Mouse (Mus musculus) adrenal gland, adult 2 months (tissue): ENCODE results near the gene Atad1. TPM values are rescaled to one million over a fixed set of nuclear protein-coding genes. Genes with fewer than 3 reads are reported as not detected.
"Not testable (repeated sequence)": the region's sequence is repeated elsewhere in the genome, so short reads cannot be mapped to it uniquely, and the experiment has no call there.

ENCODE experiments used
- DNase-seq: peaks from one replicate; pipeline ENCODE4 v3.0.0; 2021
- polyA plus RNA-seq: library from polyadenylated mRNA; depleted of rRNA; stranded (reverse); fragments of >200 nt; gene quantifications from 2 replicates; pipeline ENCODE4 v1.2.3, GENCODE M21; 2012
- total RNA-seq, 2 experiments: library from RNA; stranded (reverse); gene quantifications; 2 replicates each; pipeline ENCODE4 v1.2.3; 2021

Gene Atad1
- total and polyA plus RNA-seq, 3 experiments, result 2.0 to 86.3 (median 79.1) TPM

DNA sequence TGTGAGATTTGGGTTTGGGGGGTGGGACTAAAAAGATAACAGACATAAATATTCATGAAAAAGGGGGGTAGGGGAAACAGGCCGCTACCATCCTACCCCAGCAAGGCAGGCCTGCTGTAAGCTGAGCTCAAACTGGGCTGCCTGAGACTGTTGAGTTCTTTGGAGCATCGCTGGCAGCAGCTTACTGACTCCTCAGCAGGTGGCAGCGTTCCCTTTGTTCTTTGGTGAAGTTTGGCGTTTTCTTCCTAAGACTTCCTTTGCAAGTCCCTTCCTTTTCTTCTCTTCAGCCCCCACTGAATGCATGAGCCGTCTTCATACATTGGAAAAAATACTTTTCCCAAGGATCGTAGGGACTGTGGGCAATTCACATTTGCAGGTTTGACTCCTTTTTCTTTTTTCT, 9.8 kb upstream of the Atad1 start:
- no peak for DNase-seq

DNA sequence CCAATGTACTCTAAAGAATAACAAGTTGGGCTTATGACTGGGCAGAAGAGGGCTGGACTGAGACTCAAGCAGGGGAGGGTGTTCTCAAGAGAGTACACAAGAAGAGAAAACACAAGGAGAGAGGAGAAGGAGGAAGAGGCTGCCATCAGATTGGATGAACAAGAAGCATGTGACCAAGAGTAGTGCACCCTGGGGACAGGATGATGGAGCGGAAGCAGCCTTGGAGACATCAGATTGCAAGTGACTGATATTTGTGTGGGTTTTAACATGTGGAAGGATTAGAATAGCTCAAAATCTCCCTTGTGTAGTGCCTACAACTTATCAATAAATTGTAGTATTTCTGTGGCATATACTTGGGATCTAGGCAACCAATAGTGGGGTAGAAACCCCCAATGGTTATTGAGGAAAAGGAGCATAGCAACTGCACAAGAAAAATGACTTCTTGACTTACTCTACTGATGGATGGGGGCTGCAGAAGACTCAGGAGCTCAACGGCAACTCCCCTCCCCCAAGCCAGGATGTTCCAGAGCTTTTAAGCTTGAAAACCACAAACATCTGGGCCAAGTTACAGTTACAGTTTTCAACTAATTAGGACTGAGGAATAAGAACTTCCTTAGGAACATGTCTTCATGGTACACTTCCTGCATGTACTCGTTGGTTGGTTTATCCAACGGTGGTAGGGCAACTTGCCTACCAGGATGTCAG, 1.2 kb upstream of the Atad1 start:
- no peak for DNase-seq

DNA sequence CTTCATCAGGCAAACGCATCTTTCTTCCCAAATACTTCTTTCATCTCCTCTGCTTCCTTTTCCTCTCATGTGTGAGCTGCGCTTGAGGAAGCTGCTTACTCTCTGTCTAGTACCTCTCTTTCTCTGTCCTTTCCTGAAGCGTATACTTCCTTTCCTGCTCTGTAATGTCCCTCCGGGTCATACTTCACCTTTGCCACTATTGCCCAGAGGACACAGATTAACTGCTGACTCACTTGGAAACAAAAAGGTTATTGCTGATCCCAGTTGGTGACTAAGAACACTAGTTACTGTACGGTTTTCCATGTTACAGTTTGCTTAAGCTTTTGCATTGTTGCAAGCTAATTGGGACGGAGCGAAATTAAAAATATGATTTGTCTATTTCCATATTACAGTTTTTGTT, 1.7 kb downstream of the Atad1 start:
- no peak for DNase-seq

DNA sequence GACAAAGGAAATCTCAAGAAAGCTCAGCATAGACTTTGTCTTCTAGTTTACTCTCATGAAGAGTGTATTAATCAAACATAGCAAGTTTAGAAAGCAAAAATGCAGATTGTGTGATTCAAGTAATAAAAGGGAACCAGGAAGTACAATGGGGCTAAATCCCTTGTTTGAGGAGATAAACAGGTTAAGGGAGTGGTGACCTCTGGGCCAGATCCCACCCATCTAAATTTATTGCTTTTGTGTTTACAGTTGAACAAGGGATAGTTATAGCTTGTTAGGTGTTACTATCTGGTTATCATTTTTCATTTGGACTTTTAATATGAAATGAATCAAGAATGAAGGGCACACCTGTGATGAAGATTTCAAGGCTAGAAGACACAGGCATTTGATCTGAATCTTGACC, 6.7 kb downstream of the Atad1 start:
- no peak for DNase-seq

DNA sequence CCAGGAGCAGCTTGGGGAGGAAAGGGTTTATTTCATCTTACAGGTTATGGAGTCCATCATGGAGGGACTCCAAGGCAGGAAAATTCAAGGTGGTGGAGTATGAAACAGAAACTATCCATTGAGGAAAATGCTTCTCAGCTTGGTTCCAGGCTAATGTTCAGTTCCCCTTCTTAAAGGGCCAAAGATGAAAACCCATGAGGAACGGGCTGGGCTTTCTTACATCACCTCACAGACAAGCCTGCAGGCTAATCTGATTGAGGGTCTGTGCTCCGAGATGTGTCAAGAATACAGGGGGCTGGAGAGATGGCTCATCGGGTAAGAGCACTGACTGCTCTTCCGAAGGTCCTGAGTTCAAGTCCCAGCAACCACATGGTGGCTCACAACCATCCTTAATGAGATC, 9.8 kb downstream of the Atad1 start:
- no peak for DNase-seq

DNA sequence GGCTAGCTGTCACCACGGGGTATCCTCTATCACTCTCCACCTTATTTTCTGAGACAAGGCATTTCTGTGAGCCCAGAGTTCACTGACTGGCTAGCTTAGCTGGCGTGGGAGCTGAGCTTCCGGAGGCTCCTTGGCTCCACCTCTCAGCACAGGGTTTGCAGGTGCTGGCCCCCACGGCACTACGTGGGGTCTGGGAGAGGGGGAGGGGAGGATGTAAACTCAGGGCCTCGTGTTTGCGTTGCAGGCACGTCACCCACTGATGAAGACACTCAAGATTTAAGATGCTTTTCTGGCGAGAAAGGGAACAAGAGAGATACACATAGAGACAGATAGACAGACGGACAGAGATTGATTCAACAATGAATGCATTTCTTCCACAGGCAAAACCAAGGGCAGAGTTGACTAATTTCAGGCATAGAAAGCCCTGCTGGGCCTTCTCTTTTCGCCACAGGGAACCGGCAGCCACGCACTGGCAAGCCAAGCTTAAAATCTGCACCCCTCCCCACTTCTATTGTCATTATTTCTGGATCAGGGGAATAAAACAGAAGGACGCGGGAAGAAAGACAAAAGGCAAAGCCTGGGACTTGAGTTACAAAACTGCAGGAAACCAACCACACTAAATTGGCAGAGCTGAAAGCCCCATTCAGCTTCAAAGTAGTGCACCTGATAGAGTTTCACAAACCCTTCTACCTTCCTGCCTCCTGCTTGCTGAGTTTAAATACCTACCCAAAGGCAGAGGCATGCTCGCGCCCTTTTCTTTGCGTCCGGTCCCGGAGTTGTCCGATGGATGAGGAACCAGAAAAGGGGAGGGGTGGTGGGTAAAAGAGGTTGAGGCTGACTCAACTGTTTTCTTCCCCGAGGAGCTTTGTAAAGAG, 12.9 kb downstream of the Atad1 start:
- DNase-seq, result no peak

DNA sequence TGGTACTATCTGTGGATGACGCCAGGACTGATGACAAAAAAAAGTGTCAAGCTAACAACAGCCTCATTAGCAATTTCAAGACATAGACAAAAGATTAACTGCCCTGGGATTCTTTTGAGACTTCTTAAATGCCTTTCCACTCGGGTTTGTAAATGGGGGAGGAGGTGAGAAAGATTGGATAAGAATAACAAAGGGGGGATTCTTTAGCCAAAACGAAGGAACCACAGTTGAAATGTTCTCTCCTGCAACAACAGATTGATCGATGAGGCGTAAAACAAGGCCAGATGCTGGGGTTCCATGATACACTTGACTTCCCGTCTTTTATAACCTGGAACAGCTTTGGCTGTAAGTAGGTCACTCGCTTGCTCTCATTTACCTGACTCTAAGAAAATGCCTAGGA, 15.8 kb downstream of the Atad1 start:
- DNase-seq, result no peak

DNA sequence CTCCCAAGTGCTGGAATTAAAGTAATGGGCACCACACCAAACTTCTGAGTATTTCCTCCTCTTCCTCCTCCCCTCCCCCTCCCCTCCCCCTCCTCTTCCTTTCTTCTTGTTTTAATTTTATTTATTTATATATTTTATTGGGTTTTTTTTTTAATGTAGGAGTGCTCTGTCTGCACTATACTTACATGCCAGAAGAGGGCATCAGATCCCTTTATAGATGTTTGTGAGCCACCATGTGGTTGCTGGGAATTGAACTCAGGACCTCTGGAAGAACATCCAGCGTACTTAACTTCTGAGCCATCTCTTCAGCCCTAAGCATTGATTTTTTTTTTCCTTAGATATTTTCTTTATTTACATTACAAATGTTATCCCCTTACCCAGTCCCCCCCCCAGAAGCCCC, 19.3 kb downstream of the Atad1 start:
- no peak for DNase-seq

DNA sequence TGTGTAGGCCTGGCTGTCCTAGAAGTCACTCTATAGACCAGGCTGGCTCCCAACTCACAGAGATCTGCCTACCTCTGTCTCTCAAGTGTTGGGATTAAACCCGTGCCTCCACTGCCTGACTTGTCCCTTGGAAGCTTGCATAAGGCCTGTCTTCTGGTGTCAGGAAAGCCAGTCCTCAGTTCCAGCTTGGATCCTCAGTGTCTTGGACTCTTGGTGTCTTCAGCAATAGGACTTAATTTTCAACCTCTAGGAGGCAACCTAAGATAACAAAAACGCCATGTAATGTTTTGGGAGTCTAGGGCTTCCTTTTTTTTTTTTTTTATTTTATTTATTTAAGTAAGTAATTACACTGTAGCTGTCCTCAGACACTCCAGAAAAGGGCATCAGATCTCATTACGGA, 22.0 kb downstream of the Atad1 start:
- DNase-seq, result no peak

DNA sequence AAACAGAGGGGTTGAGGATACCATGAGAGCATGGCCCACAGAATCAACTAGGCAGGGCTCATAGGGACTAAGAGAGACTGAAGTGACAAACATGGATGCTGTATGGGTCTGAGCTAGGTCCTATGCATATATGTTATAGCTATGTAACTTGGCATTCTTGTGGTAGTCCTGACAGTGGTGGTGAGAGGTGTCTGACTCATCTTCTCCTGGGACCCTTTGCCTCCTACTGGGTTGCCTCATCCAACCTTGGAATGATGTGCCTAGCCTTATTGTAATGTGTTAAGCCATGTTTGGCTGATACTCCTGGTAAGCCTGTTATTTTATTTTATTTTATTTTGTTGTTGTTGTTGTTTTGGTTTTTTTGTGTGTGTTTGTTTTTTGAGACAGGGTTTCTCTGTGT, 23.9 kb downstream of the Atad1 start:
- DNase-seq, result no peak

DNA sequence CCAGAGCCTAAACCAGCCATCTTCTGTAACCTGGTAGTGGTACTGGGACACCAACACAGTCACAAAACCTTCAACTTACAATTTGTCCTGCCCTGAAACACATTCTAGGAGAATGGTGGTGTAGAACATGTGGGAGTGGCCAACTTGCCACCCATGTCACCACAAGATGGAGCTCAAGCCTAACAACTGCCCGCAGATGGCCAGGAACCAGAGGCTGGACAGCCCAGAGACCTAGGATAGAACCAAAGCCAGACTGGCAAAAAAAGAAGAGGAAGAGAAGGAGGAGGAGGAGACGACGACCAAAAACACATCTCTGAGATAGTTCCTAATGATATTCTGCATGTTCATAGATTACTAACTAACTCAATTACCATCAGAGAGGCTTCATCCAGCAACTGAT, 24.4 kb downstream of the Atad1 start:
- DNase-seq, result peak; percentile 80

DNA sequence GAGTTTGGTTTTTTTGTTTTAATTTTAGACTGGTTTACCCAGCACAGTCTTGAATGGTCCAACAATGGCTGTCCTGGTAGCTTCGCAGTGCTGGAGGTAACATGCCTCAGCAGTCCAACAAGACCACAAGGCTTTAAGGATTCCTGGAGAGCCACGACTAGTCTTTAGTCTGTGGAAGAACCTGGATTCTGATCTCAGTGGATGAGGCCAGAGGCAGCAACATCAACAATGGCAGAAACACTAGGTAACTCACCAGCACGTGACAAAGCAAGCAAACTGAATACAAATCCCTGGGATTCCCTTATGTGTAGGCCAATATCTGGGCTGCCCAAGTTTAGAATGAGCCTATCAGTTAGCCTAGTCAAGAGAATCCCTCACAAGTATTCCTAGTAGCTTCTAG, 26.1 kb downstream of the Atad1 start:
- no peak for DNase-seq

DNA sequence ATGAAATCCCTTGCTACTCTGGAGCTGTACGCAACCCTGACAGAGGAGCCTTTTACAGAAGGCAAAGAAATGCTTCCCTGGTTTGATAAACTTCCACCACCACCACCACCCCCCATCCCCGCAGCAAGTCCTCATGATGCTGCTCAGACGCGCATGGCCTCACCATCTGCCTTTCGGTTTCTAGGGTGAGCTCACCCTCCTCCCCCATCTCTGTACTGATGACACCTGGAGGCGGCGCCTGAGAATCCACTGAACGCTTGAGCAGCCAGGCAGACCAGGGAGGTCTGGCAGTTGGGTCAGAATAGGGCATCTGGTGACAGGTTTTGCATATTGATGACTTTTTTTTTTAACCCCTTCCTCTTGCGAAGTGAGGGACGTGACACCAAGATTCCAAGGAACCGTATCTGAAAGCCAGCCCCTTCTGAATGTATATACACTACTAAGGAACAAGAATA, 27.0 kb downstream of the Atad1 start:
- peak; percentile 82 for DNase-seq

DNA sequence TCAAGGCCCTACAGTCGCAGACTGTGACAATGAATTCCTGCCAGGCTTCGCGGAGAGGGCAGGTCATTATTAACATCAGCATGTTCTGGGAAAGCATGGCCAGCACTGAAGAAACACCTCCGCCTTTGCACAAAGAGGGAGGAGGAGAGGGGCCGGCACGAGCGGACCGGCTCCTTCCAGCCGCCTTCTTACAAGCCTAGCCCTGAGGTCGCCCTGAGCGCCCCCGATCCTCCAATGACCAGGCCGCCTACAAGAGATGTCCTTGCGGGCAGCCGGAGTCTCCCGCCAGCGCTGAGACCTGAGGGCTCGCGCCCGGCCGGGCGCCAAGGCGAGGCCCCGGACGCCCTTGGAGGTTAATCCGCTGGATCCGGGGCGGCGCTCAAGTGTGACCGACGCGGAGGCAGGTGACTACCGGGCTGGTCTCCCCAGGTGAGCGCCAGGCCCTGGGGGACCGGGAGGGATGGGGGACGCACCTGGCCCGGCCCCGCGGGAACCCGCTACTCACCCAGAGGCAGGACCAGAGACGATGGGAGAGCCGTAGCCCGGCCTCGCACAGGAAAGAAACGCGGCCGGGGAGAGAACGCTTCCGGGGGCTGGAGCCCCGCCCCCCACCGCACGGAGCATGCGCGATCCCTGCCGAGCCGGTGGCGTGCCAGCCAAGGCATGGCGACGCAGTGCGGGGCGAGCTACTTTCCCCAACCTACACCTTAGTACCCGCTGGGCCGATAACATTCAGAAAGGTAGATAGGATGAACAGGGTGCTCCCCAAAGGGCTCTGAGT, 27.6 kb downstream of the Atad1 start:
- DNase-seq, result peak; percentile 96

DNA sequence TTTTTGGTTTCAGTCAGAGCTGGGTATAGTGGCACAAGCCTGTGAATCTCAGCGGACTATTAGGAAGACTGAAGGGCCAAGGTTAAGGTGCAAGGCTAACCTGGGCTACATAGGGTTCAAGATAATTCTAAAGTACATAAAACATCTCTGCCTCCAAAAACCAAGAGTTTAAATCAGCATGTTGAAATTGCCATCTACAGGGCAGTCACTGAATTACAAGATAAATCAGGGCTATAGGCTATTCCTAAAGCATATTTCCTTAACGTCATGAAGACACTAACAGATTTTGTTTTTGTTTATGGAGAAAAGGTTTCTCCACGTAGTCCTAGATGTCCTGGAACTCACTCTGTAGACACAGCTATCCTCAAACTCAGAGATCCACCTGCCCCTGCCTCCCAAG, 29.3 kb downstream of the Atad1 start:
- DNase-seq, result no peak

DNA sequence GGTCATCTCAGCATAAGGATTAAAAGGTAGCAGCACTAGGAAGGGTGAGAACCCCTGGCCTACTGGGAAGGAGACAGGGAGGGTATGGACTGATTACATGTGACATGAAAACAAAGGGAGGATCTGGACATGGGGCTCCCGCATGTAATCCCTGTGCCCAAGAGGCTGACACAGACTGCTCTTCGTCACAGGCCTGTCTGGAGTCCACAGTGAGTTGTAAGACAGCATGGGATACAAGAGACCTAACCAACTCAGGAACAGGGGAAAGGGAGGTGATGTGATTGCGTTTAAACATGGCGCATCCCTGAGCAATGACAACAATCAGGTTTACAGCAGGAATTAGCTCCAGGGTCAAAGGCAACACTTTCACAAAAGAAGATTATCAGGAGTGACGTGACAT, 30.6 kb downstream of the Atad1 start:
- DNase-seq, result no peak

DNA sequence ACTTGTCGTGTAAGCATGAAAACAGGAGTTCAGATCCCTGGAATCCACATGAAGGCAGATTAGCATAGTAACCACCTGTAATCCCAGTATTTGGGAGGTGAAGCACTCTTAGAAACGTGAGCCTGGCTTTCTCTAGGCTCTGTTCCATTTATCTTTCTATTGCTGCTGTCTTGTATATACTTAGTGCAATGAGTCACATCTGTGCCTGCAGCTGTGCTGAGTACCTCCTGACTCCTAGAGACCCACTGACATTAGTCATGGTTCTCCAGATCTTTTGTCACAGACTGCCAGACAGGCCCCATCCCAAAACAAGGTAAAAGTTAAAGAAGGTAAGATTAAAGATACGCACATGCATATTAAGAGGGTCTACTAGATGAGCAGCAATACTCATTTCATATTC, 37.4 kb downstream of the Atad1 start:
- peak; percentile 24 for DNase-seq

DNA sequence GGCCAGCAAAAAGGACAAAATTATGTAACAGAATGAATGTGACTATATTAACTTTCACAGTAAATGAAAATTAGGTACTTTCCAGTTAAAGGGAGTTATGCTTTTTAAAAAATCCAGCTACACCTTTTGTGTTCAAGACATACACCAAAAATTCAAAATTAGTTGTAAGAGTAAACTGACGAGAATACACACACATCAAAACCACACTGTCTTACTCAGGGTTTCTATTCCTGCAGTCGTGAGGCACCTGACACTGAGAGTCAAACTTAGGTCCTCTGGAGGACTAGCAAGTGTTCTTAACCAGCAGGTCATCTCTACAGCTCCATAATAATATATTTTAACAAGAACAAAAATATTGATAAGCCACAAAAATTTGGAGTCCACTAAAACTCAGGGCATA, 42.9 kb downstream of the Atad1 start:
- no peak for DNase-seq

DNA sequence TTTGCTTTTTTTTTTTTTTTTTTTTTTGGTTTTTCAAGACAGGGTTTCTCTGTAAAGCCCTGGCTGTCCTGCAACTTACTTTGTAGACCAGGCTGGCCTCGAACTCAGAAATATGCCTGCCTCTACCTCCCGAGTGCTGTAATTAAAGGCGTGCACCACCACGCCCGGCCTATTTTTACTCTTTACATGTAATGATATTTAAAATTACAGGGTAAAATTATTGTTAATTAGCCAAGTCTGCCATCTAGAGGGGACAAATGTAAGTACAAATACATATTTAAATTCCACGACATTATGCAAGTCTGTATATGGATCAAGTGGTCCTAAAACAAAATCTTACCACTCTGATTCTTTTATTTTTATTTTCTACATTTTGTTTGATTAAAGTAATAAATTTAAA, 49.9 kb downstream of the Atad1 start:
- no peak for DNase-seq

DNA sequence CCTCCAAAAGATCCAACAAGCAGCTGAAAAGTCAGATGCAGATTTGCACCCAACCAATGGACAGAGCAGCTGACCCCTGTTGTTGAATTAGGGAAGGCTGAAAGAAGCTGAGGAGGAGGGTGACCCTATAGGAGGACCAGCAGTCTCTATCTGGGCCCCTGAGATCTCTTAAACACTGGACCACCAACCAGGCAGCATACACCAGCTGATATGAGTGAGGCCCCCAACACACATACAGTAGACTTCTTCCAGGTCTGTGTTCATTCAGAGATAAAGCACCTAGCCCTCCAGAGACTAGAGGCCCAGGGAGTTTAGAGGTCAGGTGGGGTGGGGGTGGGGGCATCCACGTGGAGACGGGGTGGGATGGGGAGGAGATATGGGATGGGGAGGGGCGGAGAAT, 51.4 kb downstream of the Atad1 start:
- not testable (repeated sequence) for DNase-seq

DNA sequence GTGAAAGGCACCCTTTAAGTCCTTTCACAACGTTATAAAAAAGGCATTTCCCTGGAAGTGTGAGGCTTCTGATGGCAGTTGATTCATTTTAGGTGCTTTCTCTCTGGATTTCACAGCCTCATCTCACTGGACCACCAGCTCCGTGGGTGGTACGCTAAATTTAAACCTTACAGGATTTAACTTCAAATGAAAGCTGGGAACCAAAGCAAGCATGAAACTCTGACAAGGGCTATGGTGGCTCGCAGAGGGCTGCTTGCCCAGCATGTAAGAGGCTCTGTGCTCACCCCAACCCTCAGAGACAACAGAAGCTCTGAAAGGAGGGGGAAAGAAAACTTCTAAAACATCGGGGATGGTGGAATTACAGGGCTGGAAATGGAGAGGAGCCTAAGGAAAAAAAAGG, 51.9 kb downstream of the Atad1 start:
- DNase-seq, result no peak

DNA sequence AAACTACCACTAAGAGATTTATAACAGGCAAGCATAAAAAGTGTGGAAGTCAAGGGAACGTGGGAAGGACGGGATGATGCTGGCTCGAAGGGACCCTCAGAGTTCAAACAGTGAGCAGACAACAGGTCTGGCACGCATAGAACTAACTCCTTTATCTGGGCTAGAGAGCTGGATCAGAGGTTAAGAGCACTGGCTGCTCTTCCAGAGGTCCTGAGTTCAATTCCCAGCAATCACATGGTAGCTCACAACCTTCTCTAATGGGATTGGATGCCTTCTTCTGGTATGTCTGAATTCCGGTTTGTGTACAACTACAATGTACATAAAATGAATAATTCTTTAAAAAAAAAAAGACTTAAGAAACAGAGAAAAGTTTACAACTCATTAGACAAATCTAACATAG, 56.5 kb downstream of the Atad1 start:
- DNase-seq, result no peak

DNA sequence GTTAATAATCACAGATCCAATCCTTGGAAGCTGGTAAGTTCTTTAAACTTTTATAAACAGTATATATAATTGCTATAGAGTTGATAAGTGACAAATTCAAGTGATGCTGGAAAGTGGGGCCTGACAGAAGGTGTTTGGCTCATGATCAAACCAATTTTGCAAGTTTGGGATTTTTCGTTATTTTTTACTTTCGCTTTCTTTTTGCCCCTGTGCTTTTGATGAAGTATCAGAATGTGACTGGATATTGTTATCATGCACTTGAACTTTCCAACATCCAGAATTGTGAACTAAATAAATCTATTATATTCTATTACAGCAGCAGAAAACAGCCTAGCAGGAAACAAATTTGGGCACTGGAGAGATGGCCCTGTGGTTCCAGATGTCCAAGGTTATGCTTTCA, 58.7 kb downstream of the Atad1 start:
- no peak for DNase-seq
